Mouse (Mus musculus) C2C12 (cell line): ENCODE measurements around the gene Rabep2. TPM values are rescaled to one million over a fixed set of nuclear protein-coding genes. Genes with fewer than 3 reads are reported as not detected.
A peak's percentile ranks its signal among the peaks of the same experiment; 100 is the strongest.

Experiments used
- H3K27me3 ChIP-seq: one replicate; pipeline ENCODE4 v1.6.1; 2011; ENCODE audit not compliant: control insufficient read depth, insufficient read depth, insufficient read length
- H3K36me3 ChIP-seq: one replicate; pipeline ENCODE4 v1.6.1; 2011; ENCODE audit not compliant: control insufficient read depth, insufficient read depth
- H3K4me3 ChIP-seq: one replicate; pipeline ENCODE4 v1.5.1; 2011; ENCODE audit warnings: mild to moderate bottlenecking, control low read depth; ENCODE audit not compliant: poor library complexity, insufficient read depth, severe bottlenecking
- H3K79me2 ChIP-seq: one replicate; pipeline ENCODE4 v1.6.1; 2011; ENCODE audit not compliant: control insufficient read depth, insufficient read depth
- H3K79me3 ChIP-seq: one replicate; pipeline ENCODE4 v1.6.1; 2011; ENCODE audit warnings: low read depth, control low read depth
- H3ac ChIP-seq: one replicate; pipeline ENCODE3; 2011; ENCODE audit warnings: low read depth; ENCODE audit not compliant: control insufficient read depth, insufficient read length
- CEBPB ChIP-seq: IDR thresholded peaks from one replicate; pipeline ENCODE4 v1.6.1; 2011; ENCODE audit warnings: low read depth, mild to moderate bottlenecking, control low read depth, moderate library complexity
- CTCF ChIP-seq: IDR thresholded peaks from one replicate; pipeline ENCODE4 v1.5.1; 2011; ENCODE audit not compliant: control insufficient read depth, insufficient read depth, insufficient read length
- FOSL1 ChIP-seq: IDR thresholded peaks from one replicate; pipeline ENCODE4 v1.8.0; 2011; ENCODE audit warnings: mild to moderate bottlenecking, low read length; ENCODE audit not compliant: poor library complexity, insufficient read depth, severe bottlenecking
- MAX ChIP-seq: IDR thresholded peaks from one replicate; pipeline ENCODE4 v1.6.1; 2011; ENCODE audit warnings: mild to moderate bottlenecking, control low read depth
- MYOD1 ChIP-seq: IDR thresholded peaks from one replicate; pipeline ENCODE4 v1.6.1; 2011; ENCODE audit warnings: low read depth; ENCODE audit not compliant: control insufficient read depth, insufficient read length
- MYOG ChIP-seq: IDR thresholded peaks from one replicate; pipeline ENCODE4 v1.6.1; 2011; ENCODE audit not compliant: control insufficient read depth, insufficient read length; ENCODE audit errors: extremely low read depth
- USF1 ChIP-seq: IDR thresholded peaks from one replicate; pipeline ENCODE4 v1.6.1; 2011; ENCODE audit warnings: low read depth, mild to moderate bottlenecking, control low read depth, moderate library complexity
- polyA plus RNA-seq: library from polyadenylated mRNA; unstranded; fragments of >200 nt; fragmentation: generic; extraction: Trizol; gene quantifications from one replicate; pipeline ENCODE4 v1.2.1, GENCODE M21; 2012; ENCODE audit warnings: missing spikeins

The Rabep2 gene
- polyA plus RNA-seq, 1 experiment: 17.5 TPM

GRCm38 (mm10) chr7:126463547-126463946, 35.0 kb downstream of the Rabep2 start:
- H3ac ChIP-seq: no peak overlapping the region
- no peaks in the 10 kb centered on the region for H3K79me2 ChIP-seq
- TF ChIP-seq MYOG (no peak), CEBPB (no peak), USF1 (no peak), MAX (no peak), CTCF (no peak), FOSL1 (no peak), MYOD1 (no peak)
- H3K36me3 ChIP-seq: peaks cover 10% of the 10 kb centered on the region
- H3K79me3 ChIP-seq: no peaks in the 10 kb centered on the region
- no peaks in the 10 kb centered on the region for H3K27me3 ChIP-seq
- H3K4me3 ChIP-seq: no peak overlapping the region

DNA sequence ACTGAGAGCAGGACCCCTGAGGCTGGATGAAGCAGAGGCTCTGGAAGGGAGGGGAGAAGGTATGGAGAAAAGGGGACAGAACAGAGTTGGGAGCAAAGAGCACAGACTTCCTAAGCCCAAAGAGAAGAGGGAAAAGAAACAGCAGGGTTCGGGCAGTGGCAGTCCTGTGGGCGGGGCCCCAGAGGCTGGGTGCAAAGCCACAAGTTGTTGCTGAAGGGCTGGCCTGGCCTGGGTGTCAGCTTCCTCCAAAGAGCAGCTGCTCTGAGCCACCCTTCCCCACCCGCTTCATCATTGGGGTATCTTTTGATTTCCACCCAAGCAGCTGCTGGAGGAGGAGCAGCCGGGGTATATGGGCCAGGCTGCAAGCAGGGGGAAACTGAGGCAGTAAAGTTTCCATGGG, 35.6 kb downstream of the Rabep2 start:
- H3K27me3 ChIP-seq: no peaks in the 10 kb centered on the region
- H3K79me2 ChIP-seq: no peaks in the 10 kb centered on the region
- H3K36me3 ChIP-seq: peaks cover 10% of the 10 kb centered on the region
- H3K4me3 ChIP-seq: no peak overlapping the region
- no peak for TF ChIP-seq CEBPB
- peak; percentile 58 for TF ChIP-seq MYOD1
- TF ChIP-seq FOSL1: no peak
- no peaks in the 10 kb centered on the region for H3K79me3 ChIP-seq
- H3ac ChIP-seq: no peak overlapping the region

GRCm38 (mm10) chr7:126464836-126465235, 36.3 kb downstream of the Rabep2 start:
- no peaks in the 10 kb centered on the region for H3K27me3 ChIP-seq
- no peak overlapping the region for H3K4me3 ChIP-seq
- no peaks in the 10 kb centered on the region for H3K79me2 ChIP-seq
- no peaks in the 10 kb centered on the region for H3K79me3 ChIP-seq
- H3K36me3 ChIP-seq: peaks cover 10% of the 10 kb centered on the region
- no peak for TF ChIP-seq MYOD1
- no peak for TF ChIP-seq MAX
- no peak for TF ChIP-seq CEBPB
- TF ChIP-seq FOSL1: no peak
- TF ChIP-seq CTCF: no peak
- TF ChIP-seq MYOG: no peak
- TF ChIP-seq USF1: no peak
- no peak overlapping the region for H3ac ChIP-seq

DNA sequence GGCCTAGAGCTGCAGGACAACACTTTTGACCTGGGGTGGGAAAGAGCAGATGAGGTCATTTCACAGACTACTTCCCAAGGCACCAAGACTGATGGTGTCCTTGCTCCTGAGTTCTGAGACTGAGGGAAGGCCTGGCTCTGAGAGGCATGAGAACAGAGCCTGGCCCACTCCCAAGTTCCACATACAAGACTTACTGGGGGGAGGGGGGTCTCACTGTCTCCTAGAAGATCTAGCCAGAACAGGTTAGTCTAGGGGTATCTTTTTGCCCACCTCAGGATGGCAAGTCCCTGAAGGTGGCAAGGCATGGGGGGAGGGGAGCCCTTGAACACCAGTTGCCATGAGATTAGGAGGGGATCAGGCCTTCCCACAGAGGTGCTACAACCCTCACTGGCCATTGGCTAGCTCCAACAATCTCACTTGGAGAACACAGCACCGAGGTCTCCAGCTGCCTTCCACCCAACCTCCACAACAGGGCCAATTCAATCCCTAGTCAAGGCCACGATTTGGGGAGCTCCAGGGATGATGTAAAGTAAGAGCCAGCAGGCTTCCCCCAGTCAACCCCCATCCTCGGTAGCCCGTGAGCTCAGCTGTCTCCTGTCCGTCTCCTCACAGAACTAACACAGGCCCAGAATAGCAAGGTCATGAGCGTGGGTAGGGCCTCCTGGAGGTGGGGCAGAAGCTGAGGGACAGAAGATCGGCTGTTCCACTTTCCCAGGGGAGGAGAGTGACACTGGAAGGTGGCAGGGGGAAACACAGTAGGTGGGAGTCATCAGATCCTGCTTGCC, 36.9 kb downstream of the Rabep2 start:
- peaks cover 10% of the 10 kb centered on the region for H3K36me3 ChIP-seq
- H3K79me2 ChIP-seq: no peaks in the 10 kb centered on the region
- no peaks in the 10 kb centered on the region for H3K79me3 ChIP-seq
- no peak for TF ChIP-seq MAX
- TF ChIP-seq MYOD1: peak; percentile 83
- H3K4me3 ChIP-seq: no peak overlapping the region
- no peak overlapping the region for H3ac ChIP-seq
- H3K27me3 ChIP-seq: no peaks in the 10 kb centered on the region

DNA sequence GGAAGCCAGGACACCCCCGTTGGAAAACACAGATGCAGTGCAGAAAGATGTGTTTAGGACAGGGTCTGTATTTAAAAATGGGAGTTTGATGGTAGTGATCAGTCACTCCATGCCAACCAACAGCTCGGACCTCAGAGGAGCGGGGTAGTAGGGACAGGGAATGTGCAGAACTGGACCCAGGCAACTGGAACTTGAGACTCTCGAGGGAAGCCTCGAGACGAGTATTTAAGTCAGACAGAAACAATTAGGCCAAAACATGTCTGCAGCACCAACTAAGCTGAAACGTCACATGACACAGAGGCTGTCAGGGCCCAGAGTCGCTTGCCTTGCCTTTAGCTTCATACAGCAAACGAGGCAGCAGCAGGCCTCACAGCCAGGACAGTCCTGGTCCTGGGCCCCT, 37.6 kb downstream of the Rabep2 start:
- no peak for TF ChIP-seq FOSL1
- TF ChIP-seq CEBPB: no peak
- peak; percentile 48 for TF ChIP-seq USF1
- no peak for TF ChIP-seq CTCF
- TF ChIP-seq MAX: no peak
- no peaks in the 10 kb centered on the region for H3K27me3 ChIP-seq
- H3K79me2 ChIP-seq: no peaks in the 10 kb centered on the region
- H3K79me3 ChIP-seq: no peaks in the 10 kb centered on the region
- H3K36me3 ChIP-seq: peaks cover 15% of the 10 kb centered on the region
- no peak overlapping the region for H3K4me3 ChIP-seq
- no peak overlapping the region for H3ac ChIP-seq

- H3K79me2 ChIP-seq: no peaks in the 10 kb centered on the region
- TF ChIP-seq USF1 (no peak), FOSL1 (no peak), MYOD1 (no peak), MYOG (no peak), CEBPB (no peak), MAX (no peak), CTCF (no peak)
- no peak overlapping the region for H3K4me3 ChIP-seq
- H3K36me3 ChIP-seq: peaks cover 16% of the 10 kb centered on the region
- H3K79me3 ChIP-seq: no peaks in the 10 kb centered on the region
- no peak overlapping the region for H3ac ChIP-seq
- H3K27me3 ChIP-seq: no peaks in the 10 kb centered on the region
Measured at GRCm38 (mm10) chr7:126466707-126467106, 38.1 kb downstream of the Rabep2 start.
